Mouse (Mus musculus) frontal cortex, postnatal 36 days (tissue): ENCODE measurements around the gene Olfr888.

Experiments used
- DNase-seq, 2 experiments: peaks; one replicate each; pipeline ENCODE4 v3.0.0; 2022; ENCODE audit warnings: low spot score in 2 of 2

The Olfr888 gene

DNA sequence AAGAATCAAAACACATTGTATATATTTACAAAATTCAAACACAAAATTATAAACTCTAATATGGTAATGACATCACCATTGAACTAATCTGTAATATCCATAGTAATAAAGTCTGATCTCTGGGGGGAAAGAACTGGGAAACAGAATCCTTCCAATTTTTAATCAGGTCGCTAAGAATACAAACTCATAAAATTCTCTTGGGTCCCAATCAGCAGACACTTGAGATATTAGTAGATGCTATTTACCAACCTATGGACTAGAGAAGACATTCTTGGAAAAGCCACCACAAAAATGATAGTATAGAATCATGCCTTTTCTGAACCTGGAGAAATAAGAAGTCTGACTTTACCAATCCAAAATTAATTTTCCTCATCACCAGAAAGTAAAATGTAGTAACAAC is at the start of gene Olfr888:
Gene Olfr888, plus strand, starts transcription at position 301 of the 400 bp plus-strand sequence.
- DNase-seq = no peak

DNA sequence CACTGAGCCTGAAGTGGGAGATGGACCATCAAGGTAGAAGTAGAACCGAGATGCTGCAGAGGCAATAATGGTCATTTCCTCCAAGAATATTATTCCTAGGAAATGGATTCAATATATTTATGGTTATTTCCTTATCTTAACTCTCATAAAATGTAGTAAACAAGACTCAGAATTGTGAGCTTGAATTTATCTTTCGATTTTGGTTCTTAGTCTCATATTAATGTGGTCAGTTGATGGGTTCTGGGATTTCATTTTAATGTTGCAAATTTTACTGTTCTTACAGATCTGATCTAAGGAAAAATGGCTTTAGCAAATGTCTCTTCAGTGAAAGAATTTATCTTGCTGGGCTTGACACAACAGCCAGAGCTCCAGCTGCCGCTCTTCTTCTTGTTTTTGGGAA is 46.9 kb upstream of the Olfr888 start, which contains the start of gene Olfr885:
Gene Olfr885, plus strand, starts transcription at position 301 of the 400 bp plus-strand sequence.
- DNase-seq = no peak

DNA sequence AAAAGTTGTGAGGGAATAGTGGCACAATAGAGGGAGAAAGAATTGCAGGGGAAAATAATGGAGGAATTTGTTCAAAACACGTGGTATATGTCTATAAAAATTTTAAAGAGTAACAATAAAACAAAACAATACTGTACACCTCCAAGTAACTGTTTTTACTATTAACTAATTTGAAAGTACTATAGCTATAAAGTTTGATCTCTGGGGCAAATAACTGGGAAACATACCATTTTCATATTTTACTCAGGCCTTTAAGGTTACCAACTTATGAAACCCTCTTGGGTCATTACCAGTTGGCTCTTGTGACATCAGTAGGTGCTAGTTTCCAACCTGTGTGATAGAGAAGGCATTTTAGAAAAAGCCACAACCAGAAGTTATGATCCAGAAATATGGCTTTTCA is 24.2 kb upstream of the Olfr888 start, which contains the start of gene Olfr887:
Gene Olfr887, plus strand, starts transcription at position 301 of the 400 bp plus-strand sequence.
- DNase-seq = no peak

DNA sequence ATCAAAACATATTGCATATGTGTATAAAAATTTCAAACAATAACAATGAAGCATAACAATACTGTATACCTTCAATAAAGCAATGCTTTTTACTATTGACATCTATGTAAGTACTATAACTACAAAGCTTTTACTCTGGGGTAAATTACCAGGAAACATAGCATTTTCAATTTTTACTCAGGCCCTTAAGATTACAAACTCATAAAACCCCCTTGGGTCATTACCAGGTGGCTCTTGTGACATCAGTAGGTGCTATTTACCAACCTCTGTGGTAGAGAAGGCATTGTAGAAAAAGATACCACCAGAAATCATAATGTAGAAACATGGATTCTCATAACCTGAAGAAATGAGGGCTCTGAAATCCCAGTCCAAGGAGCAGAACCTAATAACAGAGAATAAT is 7.0 kb downstream of the Olfr888 start, which contains the start of gene Olfr889:
Gene Olfr889, plus strand, starts transcription at position 301 of the 400 bp plus-strand sequence.
- no peak for DNase-seq

DNA sequence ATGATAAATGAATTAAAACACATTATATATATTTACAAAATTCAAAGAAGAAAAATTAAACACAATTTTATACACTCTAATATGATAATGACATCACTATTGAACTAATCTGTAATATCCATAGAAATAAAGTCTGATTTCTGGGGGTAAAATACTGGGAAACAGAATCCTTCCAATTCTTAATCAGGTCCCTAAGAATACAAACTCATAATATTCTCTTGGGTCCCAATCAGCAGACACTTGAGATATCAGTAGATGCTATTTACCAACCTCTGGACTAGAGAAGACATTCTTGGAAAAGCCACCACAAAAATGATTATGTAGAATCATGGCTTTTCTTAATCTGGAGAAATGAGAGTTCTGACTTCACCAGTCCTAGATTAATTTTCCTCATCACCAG is 34.3 kb downstream of the Olfr888 start, which contains the start of gene Olfr890:
Gene Olfr890, plus strand, starts transcription at position 301 of the 400 bp plus-strand sequence.
- no peak for DNase-seq
